Mouse (Mus musculus) left cerebral cortex, adult 8-10 months (tissue): ENCODE results near the gene Cyp11a1. TPM values are rescaled to one million over a fixed set of nuclear protein-coding genes. Genes with fewer than 3 reads are reported as not detected.

ENCODE experiments used
- total RNA-seq, 4 experiments: library from RNA; stranded (reverse); gene quantifications; 2 replicates each; pipeline ENCODE4 v1.2.4; 2022

The Cyp11a1 gene
- total RNA-seq, 4 experiments from 2014 or later = 1.6 to 5.0 (median 2.9) TPM

Other genes with a start within 250 kb of the Cyp11a1 start
- gene Clk3, start 240.6 kb upstream of the Cyp11a1 start, total RNA-seq = 10 to 100 TPM; 75.6 to 87.1 (median 78.7) TPM
- 10 to 100 TPM; 10.9 to 15.0 (median 13.4) TPM for gene Arid3b, start 169.6 kb upstream of the Cyp11a1 start, total RNA-seq
- 100 to 1,000 TPM; 109 to 132 (median 111) TPM for gene Ubl7, start 95.4 kb upstream of the Cyp11a1 start, total RNA-seq
- gene Sema7a, start 66.3 kb upstream of the Cyp11a1 start, total RNA-seq = 100 to 1,000 TPM; 131 to 159 (median 145) TPM
- gene Stra6, start 57.4 kb downstream of the Cyp11a1 start, total RNA-seq = 10 to 100 TPM; 11.4 to 13.9 (median 11.7) TPM
- gene Ccdc33, start 112.4 kb downstream of the Cyp11a1 start, total RNA-seq = 1 to 10 TPM; 1.1 to 2.3 (median 1.6) TPM
- gene Islr, start 197.9 kb downstream of the Cyp11a1 start, total RNA-seq = 10 to 100 TPM; 14.8 to 23.4 (median 18.9) TPM
- 10 to 100 TPM; 63.9 to 73.8 (median 69.4) TPM for gene Islr2, start 197.9 kb downstream of the Cyp11a1 start, total RNA-seq
- gene Pml, start 243.4 kb downstream of the Cyp11a1 start, total RNA-seq = 10 to 100 TPM; 15.3 to 20.3 (median 17.5) TPM
- gene Stoml1, start 246.8 kb downstream of the Cyp11a1 start, total RNA-seq = 10 to 100 TPM; 65.6 to 69.4 (median 67.4) TPM